Comparison of ENCODE assay signal across 9 mouse cellular contexts in the genomic region with DNA sequence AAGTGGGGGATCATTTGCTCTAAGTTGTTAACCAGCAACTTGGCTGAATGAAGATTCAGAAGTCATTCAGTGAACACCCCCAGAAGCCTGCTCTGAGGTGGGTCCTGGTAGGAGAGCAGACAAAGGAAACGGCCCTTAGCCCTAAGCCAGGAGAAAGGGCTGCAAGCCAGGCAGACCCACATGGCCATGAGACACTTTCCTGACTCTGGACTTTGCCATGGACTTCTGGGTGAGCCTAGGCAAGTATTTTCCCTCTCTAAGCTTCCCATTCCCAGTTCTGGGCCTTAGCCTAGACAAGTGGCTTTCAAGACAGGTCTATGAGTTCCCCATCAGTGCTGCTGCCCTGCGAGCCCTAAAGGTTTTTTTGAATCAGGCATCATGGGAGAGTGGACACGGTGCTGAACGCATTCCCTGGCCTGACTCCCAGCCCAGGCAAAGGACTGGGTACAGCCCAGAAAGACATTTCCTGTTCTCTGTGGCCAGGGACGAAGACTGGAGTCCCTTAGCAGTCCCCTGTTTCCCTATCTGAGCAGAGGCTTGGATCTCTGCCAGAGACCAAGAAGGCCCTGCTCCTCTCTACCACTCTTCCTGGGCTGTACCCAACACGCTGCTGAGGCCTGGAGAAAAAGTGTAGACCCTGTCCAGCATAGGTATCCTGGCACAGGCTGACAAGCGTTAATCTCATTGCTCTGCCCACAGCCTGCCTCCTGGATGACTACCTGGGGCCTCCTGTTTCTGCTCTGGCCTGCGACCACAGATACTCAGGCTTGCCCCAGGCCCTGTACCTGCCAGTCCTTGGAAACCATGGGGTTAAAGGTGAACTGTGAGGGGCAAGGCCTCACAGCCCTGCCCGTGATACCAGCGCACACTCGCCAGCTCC. TPM values are rescaled to one million over a fixed set of nuclear protein-coding genes. Genes with fewer than 3 reads are reported as not detected.
DNase-seq lines count a peak whose midpoint lies in the region; ATAC-seq and TF ChIP-seq lines count a peak whose summit lies in the region.
"Had no signal": no experiment of that assay in that cellular context is flagged by ENCODE, and none has a peak within 500 bp of the region (broad histone marks: within the 10 kb centered on the region; RNA-seq: fewer than 3 reads in every experiment).

No protein-coding gene starts in this region.

- H3K27ac ChIP-seq in lung, embryonic 14.5 days (ENCODE audit: low read depth): no peak overlapping the region
- peak overlapping the region; percentile 7 for H3K27ac ChIP-seq in bone marrow, adult 2 months (ENCODE audit: control insufficient read depth, insufficient read depth, low read depth, low read length, poor library complexity)
- H3K27ac ChIP-seq in liver, embryonic 16.5 days (ENCODE audit: low read length): peak overlapping the region; percentile 36
- H3K27ac ChIP-seq in left cerebral cortex, adult 2 months: no peak overlapping the region

- peak; percentile 44; the same call in 1 of the 2 replicates for ATAC-seq in lung, embryonic 14.5 days (ENCODE audit: insufficient read depth)
- ATAC-seq in hematopoietic stem cell, adult 5-6 weeks (replicated peaks in 1 of 2; ENCODE audit: insufficient read depth in 1 of 2, low FRiP score in 2 of 2, low TSS enrichment in 1 of 2, low read depth in 1 of 2, poor library complexity in 2 of 2, severe bottlenecking in 2 of 2): peak; percentile 22 to 34
- no peak for ATAC-seq in liver, embryonic 16.5 days (ENCODE audit: low read depth)

- no peak for TF ChIP-seq POLR2A in bone marrow, adult 2 months (IDR thresholded peaks at IDR 0.05; ENCODE audit: borderline replicate concordance, control insufficient read depth, low read depth, low read length)

- H3K4me2 ChIP-seq in lung, embryonic 14.5 days: no peak overlapping the region
- no peak overlapping the region; the same call in 1 of the 2 replicates for H3K4me2 ChIP-seq in liver, embryonic 16.5 days (ENCODE audit: low read depth, low read length)

- no peak for TF ChIP-seq CTCF in lung, embryonic 14.5 days (IDR thresholded peaks at IDR 0.05; ENCODE audit: low read depth)
- TF ChIP-seq CTCF in bone marrow, adult 2 months (IDR thresholded peaks at IDR 0.05; ENCODE audit: control insufficient read depth, insufficient read depth, low read length): no peak
- no peak for TF ChIP-seq CTCF in left cerebral cortex, adult 2 months (IDR thresholded peaks at IDR 0.05)

- intact Hi-C loops in left cerebral cortex, adult 2 months (cut with DNase I): no loop called here

- H3K4me1 ChIP-seq in lung, embryonic 14.5 days (ENCODE audit: insufficient read depth): no peaks in the 10 kb centered on the region
- peaks cover 4% of the 10 kb centered on the region; the same call in 1 of the 2 replicates for H3K4me1 ChIP-seq in bone marrow, adult 2 months (ENCODE audit: control insufficient read depth, insufficient read depth, low read length)
- H3K4me1 ChIP-seq in liver, embryonic 16.5 days (ENCODE audit: control insufficient read depth, low read depth, low read length): peaks cover 34% of the 10 kb centered on the region

- no peak overlapping the region for H3K9ac ChIP-seq in lung, embryonic 14.5 days
- H3K9ac ChIP-seq in liver, embryonic 16.5 days (ENCODE audit: low read depth, low read length): peak overlapping the region; percentile 49

- H3K27me3 ChIP-seq in lung, embryonic 14.5 days (ENCODE audit: insufficient read depth, low read length): no peaks in the 10 kb centered on the region
- H3K27me3 ChIP-seq in liver, embryonic 16.5 days (ENCODE audit: control insufficient read depth, insufficient read depth, low read depth, low read length): no peaks in the 10 kb centered on the region

- WGBS in lung, embryonic 14.5 days: 58% methylated on average over 11 of the region's 11 CpGs
- 34% methylated on average over 11 of the region's 11 CpGs for WGBS in bone marrow, adult 2 months
- 44% methylated on average over 11 of the region's 11 CpGs for WGBS in liver, embryonic 16.5 days (ENCODE audit: insufficient replicate concordance)

- no peak overlapping the region for H3K4me3 ChIP-seq in lung, embryonic 14.5 days (ENCODE audit: low read depth, low read length)
- H3K4me3 ChIP-seq in bone marrow, adult 2 months (replicated peaks; ENCODE audit: control insufficient read depth, low read depth, low read length): no peak overlapping the region
- no peak overlapping the region for H3K4me3 ChIP-seq in liver, embryonic 16.5 days (ENCODE audit: low read depth, low read length)
- no peak overlapping the region for H3K4me3 ChIP-seq in left cerebral cortex, adult 2 months

- no peaks in the 10 kb centered on the region for H3K36me3 ChIP-seq in lung, embryonic 14.5 days (ENCODE audit: insufficient read depth)
- H3K36me3 ChIP-seq in liver, embryonic 16.5 days (ENCODE audit: control insufficient read depth, insufficient read depth): no peaks in the 10 kb centered on the region

- H3K9me3 ChIP-seq in lung, embryonic 14.5 days (ENCODE audit: low read depth, low read length): no peaks in the 10 kb centered on the region
- no peaks in the 10 kb centered on the region for H3K9me3 ChIP-seq in liver, embryonic 16.5 days (replicated peaks; ENCODE audit: control insufficient read depth, low read length)

- DNase-seq in lung, embryonic 14.5 days: peak; percentile 52
- DNase-seq in lung, postnatal 14 days: no peak
- no peak for DNase-seq in left cerebral cortex, adult 2 months (ENCODE audit: extremely low spot score in 1 of 2, low spot score in 2 of 2)
- DNase-seq in thymus, postnatal 0 days (ENCODE audit: low spot score): no peak
- DNase-seq in cerebellum, adult 18-20 months: no peak

RNA-seq across cellular contexts. Expression of a gene that starts 0.7 kb away (rescaled TPM):
- polyA plus RNA-seq in lung, embryonic 14.5 days (2014; fragmentation: Nextera tagmentation; extraction: Ambion mirVana): 4.0 and 4.3 TPM in 2 replicates
- polyA plus RNA-seq in bone marrow, adult 2 months (2011; ENCODE audit: insufficient read depth, insufficient read length, low replicate concordance, missing spikeins): 49.0 and 59.4 TPM in 2 replicates
- total RNA-seq in hematopoietic stem cell, adult 5-6 weeks (2017): 3.6 and 9.3 TPM in 2 replicates
- 24.8 and 26.2 TPM in 2 replicates for polyA plus RNA-seq in liver, embryonic 16.5 days (2015; fragmentation: Nextera tagmentation; extraction: Ambion mirVana)
- 1 to 10 TPM in 1 of 2 experiments, under 1 TPM in 1; 0.54 to 1.4 TPM for total RNA-seq in left cerebral cortex, adult 2 months (2021)
- 0.49 and 0.85 TPM in 2 replicates for polyA plus RNA-seq in thymus, postnatal 0 days (2015; fragmentation: Nextera tagmentation; extraction: Ambion mirVana)
- total RNA-seq: adrenal gland, postnatal 36 days had no signal

RNA-seq across cellular contexts. Expression of a gene that starts 33.4 kb away (rescaled TPM):
- polyA plus RNA-seq in lung, embryonic 14.5 days (2014; fragmentation: Nextera tagmentation; extraction: Ambion mirVana): 12.2 and 12.5 TPM in 2 replicates
- 31.2 and 44.9 TPM in 2 replicates for polyA plus RNA-seq in bone marrow, adult 2 months (2011; ENCODE audit: insufficient read depth, insufficient read length, low replicate concordance, missing spikeins)
- 17.5 and 27.6 TPM in 2 replicates for total RNA-seq in hematopoietic stem cell, adult 5-6 weeks (2017)
- polyA plus RNA-seq in liver, embryonic 16.5 days (2015; fragmentation: Nextera tagmentation; extraction: Ambion mirVana): 32.4 and 34.8 TPM in 2 replicates
- total RNA-seq in left cerebral cortex, adult 2 months (2021): 10 to 100 TPM; 14.4 to 14.7 TPM
- 9.9 and 11.7 TPM in 2 replicates for polyA plus RNA-seq in thymus, postnatal 0 days (2015; fragmentation: Nextera tagmentation; extraction: Ambion mirVana)

RNA-seq across cellular contexts. Expression of a gene that starts 47.9 kb away (rescaled TPM):
- polyA plus RNA-seq in lung, embryonic 14.5 days (2014; fragmentation: Nextera tagmentation; extraction: Ambion mirVana): 3.4 and 3.8 TPM in 2 replicates
- polyA plus RNA-seq in bone marrow, adult 2 months (2011; ENCODE audit: insufficient read depth, insufficient read length, low replicate concordance, missing spikeins): 0.55 TPM in 1 of 2 replicates, not detected in the other
- 14.8 and 30.7 TPM in 2 replicates for total RNA-seq in hematopoietic stem cell, adult 5-6 weeks (2017)
- 0.18 and 0.23 TPM in 2 replicates for polyA plus RNA-seq in liver, embryonic 16.5 days (2015; fragmentation: Nextera tagmentation; extraction: Ambion mirVana)
- 1 to 10 TPM; 4.5 to 4.8 TPM for total RNA-seq in left cerebral cortex, adult 2 months (2021)
- polyA plus RNA-seq in thymus, postnatal 0 days (2015; fragmentation: Nextera tagmentation; extraction: Ambion mirVana): 0.18 and 0.26 TPM in 2 replicates

RNA-seq across cellular contexts. Expression of a gene that starts 57.1 kb away (rescaled TPM):
- 3.3 and 5.0 TPM in 2 replicates for polyA plus RNA-seq in lung, embryonic 14.5 days (2014; fragmentation: Nextera tagmentation; extraction: Ambion mirVana)
- 7.3 and 18.0 TPM in 2 replicates for polyA plus RNA-seq in bone marrow, adult 2 months (2011; ENCODE audit: insufficient read depth, insufficient read length, low replicate concordance, missing spikeins)
- 18.1 and 24.7 TPM in 2 replicates for total RNA-seq in hematopoietic stem cell, adult 5-6 weeks (2017)
- 4.5 and 4.6 TPM in 2 replicates for polyA plus RNA-seq in liver, embryonic 16.5 days (2015; fragmentation: Nextera tagmentation; extraction: Ambion mirVana)
- total RNA-seq in left cerebral cortex, adult 2 months (2021): 1 to 10 TPM; 2.7 to 3.5 TPM
- 2.3 and 2.5 TPM in 2 replicates for polyA plus RNA-seq in thymus, postnatal 0 days (2015; fragmentation: Nextera tagmentation; extraction: Ambion mirVana)

Comparison
In these comparisons a context has a peak if more than half of its experiments do, and no peak if none do; other contexts are left out.
1. H3K27ac ChIP-seq: peak in bone marrow, adult 2 months (single experiment) and liver, embryonic 16.5 days (single experiment); none in lung, embryonic 14.5 days (single experiment) and left cerebral cortex, adult 2 months (single experiment).